ENCODE assay signal across 12 mouse cellular contexts in genomic region chrX:12919576-12919975, GRCm38 (mm10).
DNase-seq lines count a peak whose midpoint lies in the region; ATAC-seq and TF ChIP-seq lines count a peak whose summit lies in the region.
"Had no signal": no experiment of that assay in that cellular context is flagged by ENCODE, and none has a peak within 500 bp of the region (broad histone marks: within the 10 kb centered on the region; RNA-seq: fewer than 3 reads in every experiment).

No protein-coding gene starts in this region.

- no peak overlapping the region for H3K4me3 ChIP-seq in layer of hippocampus, adult 2 months
- H3K4me3 ChIP-seq: midbrain, embryonic 12.5 days had no signal

- no peak for ATAC-seq in activated CD4-positive, CD25-positive, alpha-beta regulatory T cell, adult 4 months

- TF ChIP-seq CTCF in layer of hippocampus, adult 2 months (conservative IDR thresholded peaks at IDR 0.05) = peak; percentile 61

- no peak for DNase-seq in layer of hippocampus, adult 2 months (ENCODE audit: low spot score in 2 of 2)
- no peak for DNase-seq in layer of hippocampus, adult 8-10 months (ENCODE audit: low spot score in 2 of 2)
- DNase-seq in 3T3-L1 (ENCODE audit: low read depth, low spot score) (peak; percentile 36), adipocyte (ENCODE audit: low spot score) (peak; percentile 22)
- peak; percentile 7 for DNase-seq in CD4-positive helper T cell, adult 2 months (ENCODE audit: low read depth, low spot score)
- DNase-seq in Muller cell, postnatal 12 days (ENCODE audit: inconsistent ontology term) = no peak
- no peak for DNase-seq in cerebellum, postnatal 36 days
- DNase-seq: cerebellum, adult 8-10 months; heart, postnatal 36 days; kidney, adult 18-20 months had no signal

- no peak overlapping the region for H3K27ac ChIP-seq in layer of hippocampus, adult 2 months
- H3K27ac ChIP-seq: midbrain, embryonic 12.5 days had no signal

Comparison
In these comparisons a context has a peak if more than half of its experiments do, and no peak if none do; other contexts are left out.
1. DNase-seq: peak in 3T3-L1 (single experiment), CD4-positive helper T cell, adult 2 months (single experiment) and adipocyte (single experiment); none in layer of hippocampus, adult 2 months (0 of 2), layer of hippocampus, adult 8-10 months (0 of 2), Muller cell, postnatal 12 days (single experiment) and cerebellum, postnatal 36 days (0 of 2).